Mouse (Mus musculus) thymus, adult 2 months (tissue): ENCODE measurements at regions not wholly inside any gene's neighbourhood (a gene's known extent, or its start where the extent isn't known, plus 50 kb on each side); places are given as distances from the start of the nearest gene placed in this dataset.

ENCODE experiments used
- DNase-seq: peaks from one replicate; pipeline ENCODE4 v3.0.0; 2021
- H3K27ac ChIP-seq: fragments of 200-500 bp; 2 replicates; pipeline ENCODE4 v1.5.1; 2012; ENCODE audit warnings: low read length, control low read depth; ENCODE audit not compliant: control insufficient read depth, insufficient read depth
- H3K27me3 ChIP-seq: fragments of 200-500 bp; 2 replicates; pipeline ENCODE4 v1.6.1; 2012; ENCODE audit warnings: mild to moderate bottlenecking, low read length, moderate library complexity, mixed read lengths; ENCODE audit not compliant: control insufficient read depth, insufficient read depth
- H3K36me3 ChIP-seq: fragments of 200-500 bp; 2 replicates; pipeline ENCODE4 v1.6.1; 2012; ENCODE audit warnings: mild to moderate bottlenecking, low read length, moderate library complexity; ENCODE audit not compliant: control insufficient read depth, insufficient read depth
- H3K4me1 ChIP-seq: fragments of 200-500 bp; replicated peaks from 2 replicates; pipeline ENCODE4 v1.6.1; 2012; ENCODE audit warnings: low read length; ENCODE audit not compliant: control insufficient read depth, insufficient read depth
- H3K4me3 ChIP-seq: fragments of 200-500 bp; 2 replicates; pipeline ENCODE4 v1.5.1; 2012; ENCODE audit warnings: mild to moderate bottlenecking, low read length, control low read depth, moderate library complexity; ENCODE audit not compliant: control insufficient read depth, insufficient read depth
- CTCF ChIP-seq: fragments of 200-500 bp; IDR thresholded peaks from 2 replicates; pipeline ENCODE4 v1.5.1; 2012; ENCODE audit warnings: mild to moderate bottlenecking, control low read depth, low read length, moderate library complexity, borderline replicate concordance; ENCODE audit not compliant: control insufficient read depth, poor library complexity, insufficient read depth; ENCODE audit errors: extremely low read depth
- POLR2A ChIP-seq: fragments of 200-500 bp; IDR thresholded peaks from 2 replicates; pipeline ENCODE4 v1.6.1; 2012; ENCODE audit warnings: mild to moderate bottlenecking, low read length, control low read depth, moderate library complexity; ENCODE audit not compliant: control insufficient read depth, poor library complexity, insufficient read depth; ENCODE audit errors: extremely low read depth
- WGBS: fragments of 180-500 bp; shearing (Covaris S2); methylation state at CpG from one replicate; pipeline ENCODE4 v1.1.7; 2018; 5-methylcytosine and 5-hydroxymethylcytosine counted together

GRCm38 (mm10) chr12:112412351-112412697 is 76.9 kb upstream of the A530016L24Rik start:
- no peak for DNase-seq
- TF ChIP-seq POLR2A: no peak
- TF ChIP-seq CTCF: no peak
- Histone ChIP-seq H3K36me3 (no peaks in the 10 kb centered on the region), H3K4me3 (no peak overlapping the region), H3K27me3 (no peaks in the 10 kb centered on the region), H3K27ac (no peak overlapping the region), H3K4me1 (no peaks in the 10 kb centered on the region)
- WGBS: 55% methylated on average over 2 of the region's 2 CpGs

- Histone ChIP-seq H3K4me3 (no peak overlapping the region), H3K4me1 (no peaks in the 10 kb centered on the region), H3K27me3 (no peaks in the 10 kb centered on the region), H3K27ac (no peak overlapping the region), H3K36me3 (no peaks in the 10 kb centered on the region)
- WGBS: 92% methylated on average over 18 of the region's 18 CpGs
- no peak for TF ChIP-seq POLR2A
- no peak for TF ChIP-seq CTCF
- no peak for DNase-seq
These were observed 73.2 kb upstream of the A530016L24Rik start for GRCm38 (mm10) chr12:112415926-112416473.

GRCm38 (mm10) chr12:112416537-112416936 is 72.7 kb upstream of the A530016L24Rik start:
- Histone ChIP-seq H3K4me1 (no peaks in the 10 kb centered on the region), H3K27ac (no peak overlapping the region), H3K27me3 (no peaks in the 10 kb centered on the region), H3K4me3 (no peak overlapping the region), H3K36me3 (no peaks in the 10 kb centered on the region)
- TF ChIP-seq POLR2A: no peak
- no peak for TF ChIP-seq CTCF
- WGBS: 73% methylated on average over 13 of the region's 13 CpGs
- DNase-seq: no peak

GRCm38 (mm10) chr12:112418636-112419035 is 70.6 kb upstream of the A530016L24Rik start:
- Histone ChIP-seq H3K36me3 (no peaks in the 10 kb centered on the region), H3K27me3 (no peaks in the 10 kb centered on the region), H3K27ac (no peak overlapping the region), H3K4me1 (no peaks in the 10 kb centered on the region), H3K4me3 (no peak overlapping the region)
- 76% methylated on average over 12 of the region's 12 CpGs for WGBS
- TF ChIP-seq POLR2A (no peak), CTCF (no peak)
- no peak for DNase-seq

- H3K4me1 ChIP-seq: no peaks in the 10 kb centered on the region
- no peaks in the 10 kb centered on the region for H3K36me3 ChIP-seq
- no peaks in the 10 kb centered on the region for H3K27me3 ChIP-seq
- TF ChIP-seq CTCF (no peak), POLR2A (no peak)
- DNase-seq: no peak
- no peak overlapping the region for H3K27ac ChIP-seq
- 94% methylated on average over 9 of the region's 9 CpGs for WGBS
- no peak overlapping the region for H3K4me3 ChIP-seq
These were observed 67.1 kb upstream of the A530016L24Rik start for GRCm38 (mm10) chr12:112422177-112422576.

GRCm38 (mm10) chr12:112424150-112424549 is 65.1 kb upstream of the A530016L24Rik start:
- H3K4me1 ChIP-seq: no peaks in the 10 kb centered on the region
- no peak overlapping the region for H3K4me3 ChIP-seq
- H3K27ac ChIP-seq: no peak overlapping the region
- no peaks in the 10 kb centered on the region for H3K36me3 ChIP-seq
- WGBS: 96% methylated on average over 6 of the region's 6 CpGs
- H3K27me3 ChIP-seq: no peaks in the 10 kb centered on the region
- TF ChIP-seq POLR2A: no peak
- no peak for DNase-seq

- Histone ChIP-seq H3K4me3 (no peak overlapping the region), H3K27ac (no peak overlapping the region), H3K27me3 (no peaks in the 10 kb centered on the region), H3K4me1 (no peaks in the 10 kb centered on the region), H3K36me3 (no peaks in the 10 kb centered on the region)
- TF ChIP-seq CTCF: no peak
- no peak for TF ChIP-seq POLR2A
- DNase-seq: no peak
- WGBS: 86% methylated on average over 9 of the region's 9 CpGs
These were observed 62.6 kb upstream of the A530016L24Rik start for GRCm38 (mm10) chr12:112426681-112427080.

GRCm38 (mm10) chr12:112430104-112430846 is 59.0 kb upstream of the A530016L24Rik start:
- H3K27me3 ChIP-seq: no peaks in the 10 kb centered on the region
- no peaks in the 10 kb centered on the region for H3K4me1 ChIP-seq
- DNase-seq: no peak
- no peak overlapping the region for H3K4me3 ChIP-seq
- H3K36me3 ChIP-seq: no peaks in the 10 kb centered on the region
- WGBS: 87% methylated on average over 22 of the region's 22 CpGs
- no peak for TF ChIP-seq CTCF
- no peak for TF ChIP-seq POLR2A
- H3K27ac ChIP-seq: no peak overlapping the region
